Mouse (Mus musculus) frontal cortex, postnatal 10 days (tissue): ENCODE measurements at regions not wholly inside any gene's neighbourhood (a gene's known extent, or its start where the extent isn't known, plus 50 kb on each side); places are given as distances from the start of the nearest gene placed in this dataset.
A peak's percentile ranks its signal among the peaks of the same experiment; 100 is the strongest.
"Not testable (repeated sequence)": the region's sequence is repeated elsewhere in the genome, so short reads cannot be mapped to it uniquely, and the experiment has no call there.

Source experiments
- DNase-seq, 2 experiments: peaks; one replicate each; pipeline ENCODE4 v3.0.0; 2022; ENCODE audit warnings: low spot score in 2 of 2, mixed read lengths in 1 of 2

GRCm38 (mm10) chr2:98112023-98112422, 550.0 kb upstream of the Gm10801 start:
- DNase-seq, result no peak

GRCm38 (mm10) chr2:98123441-98123840, 538.6 kb upstream of the Gm10801 start:
- peak in 1 of 2 experiments; percentile 26 for DNase-seq

- DNase-seq, result peak; percentile 4 to 10
Measured at GRCm38 (mm10) chr2:98124646-98125045, 537.4 kb upstream of the Gm10801 start.

GRCm38 (mm10) chr2:98140461-98140860, 521.6 kb upstream of the Gm10801 start:
- not testable (repeated sequence) for DNase-seq

GRCm38 (mm10) chr2:98143711-98144110, 518.3 kb upstream of the Gm10801 start:
- no peak for DNase-seq
